Mouse (Mus musculus): Measurements from ENCODE around the gene Mdm2.

DNA sequence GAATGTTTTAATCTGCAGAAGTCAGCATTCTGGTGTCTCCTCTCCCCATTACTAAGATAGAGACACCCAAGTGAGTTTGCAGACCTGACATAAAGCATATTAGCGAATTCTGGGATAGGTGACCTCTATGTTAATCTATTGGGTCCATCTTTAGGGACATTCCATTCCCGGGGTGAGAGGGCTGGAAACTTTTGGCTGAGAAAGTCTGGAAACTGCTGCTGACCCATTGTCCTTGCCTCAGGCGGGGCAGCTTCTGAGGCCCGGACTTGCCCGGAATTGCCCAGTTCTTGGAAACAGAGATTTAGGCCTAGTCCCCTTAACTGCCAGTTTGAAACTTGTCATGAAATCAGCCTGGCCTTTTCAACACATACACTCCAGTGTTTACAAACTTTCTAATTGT, 850 bp upstream of the Mdm2 start:
- no peak for TF ChIP-seq ELF1 (IDR thresholded peaks at IDR 0.05; ENCODE audit: low read depth, low read length)
- no peak for TF ChIP-seq RCOR1 (IDR thresholded peaks at IDR 0.05; ENCODE audit: low read depth, low read length)
- TF ChIP-seq USF2 (IDR thresholded peaks at IDR 0.05; ENCODE audit: borderline replicate concordance in 1 of 2, insufficient read depth in 1 of 2, low read depth in 1 of 2, low read length in 2 of 2): no peak
- no peak for TF ChIP-seq GATA1 (IDR thresholded peaks at IDR 0.05; ENCODE audit: low read depth, low read length)
- no peak for TF ChIP-seq KAT2A (conservative IDR thresholded peaks at IDR 0.05; ENCODE audit: low read depth, low read length)
- TF ChIP-seq CTCF (IDR thresholded peaks at IDR 0.05 in 2 of 3, conservative IDR thresholded peaks at IDR 0.05 in 1 of 3; ENCODE audit: control insufficient read depth in 1 of 3, insufficient read depth in 1 of 3, low read depth in 2 of 3, low read length in 3 of 3, poor library complexity in 1 of 3, severe bottlenecking in 1 of 3): no peak
- no peak for TF ChIP-seq MXI1 (IDR thresholded peaks at IDR 0.05; ENCODE audit: low read depth, low read length)
- no peak for TF ChIP-seq RAD21 (IDR thresholded peaks at IDR 0.05; ENCODE audit: low read depth, low read length)
- TF ChIP-seq EP300 (IDR thresholded peaks at IDR 0.05; ENCODE audit: low read depth in 1 of 2, low read length in 2 of 2): no peak
- no peak for TF ChIP-seq POLR2A (IDR thresholded peaks at IDR 0.05; ENCODE audit: control insufficient read depth in 1 of 2, insufficient read depth in 1 of 2, low read depth in 1 of 2, low read length in 2 of 2, poor library complexity in 1 of 2)
- TF ChIP-seq USF1 (IDR thresholded peaks at IDR 0.05; ENCODE audit: low read depth, low read length): no peak
- TF ChIP-seq ZNF384 (IDR thresholded peaks at IDR 0.05; ENCODE audit: low read depth, low read length): no peak
- no peak for TF ChIP-seq MYC (IDR thresholded peaks at IDR 0.05; ENCODE audit: low read depth, low read length)
